Mouse (Mus musculus): Measurements from ENCODE around the gene Trp53tg5.

The Trp53tg5 gene

DNA sequence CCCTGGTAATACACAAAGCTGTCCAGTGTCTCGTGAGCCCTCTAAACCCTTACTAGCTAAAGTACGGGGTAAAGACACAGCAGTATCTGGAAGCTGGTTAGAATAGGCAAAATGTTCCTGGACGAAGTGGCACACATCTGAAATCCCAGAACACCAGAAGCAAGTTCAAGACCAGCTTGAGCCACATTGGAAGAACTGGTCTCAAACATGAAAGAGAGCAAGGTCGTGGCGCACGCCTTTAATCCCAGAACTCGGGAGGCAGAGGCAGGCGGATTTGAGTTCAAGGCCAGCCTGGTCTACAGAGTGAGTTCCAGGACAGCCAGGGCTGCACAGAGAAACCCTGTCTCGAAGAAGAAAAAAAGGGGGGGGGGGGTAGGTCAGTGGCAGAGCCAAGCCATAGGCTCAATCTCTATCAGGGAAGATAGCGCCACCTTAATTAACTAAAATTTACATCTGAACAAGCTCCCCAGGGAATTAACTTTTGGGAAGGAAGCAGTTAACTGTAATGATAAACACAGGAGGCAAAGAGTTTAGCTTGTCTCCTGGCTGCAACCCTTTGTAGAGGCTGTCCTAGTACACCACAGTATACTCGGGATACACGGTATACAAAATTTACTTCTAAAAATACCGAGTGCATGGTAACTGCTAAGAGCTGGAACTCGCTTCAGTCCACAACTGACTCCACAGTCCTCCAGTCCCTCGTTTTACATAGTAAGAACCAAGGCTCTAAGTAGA lies 43.5 kb downstream of the Trp53tg5 start:
- no peak for DNase-seq

DNA sequence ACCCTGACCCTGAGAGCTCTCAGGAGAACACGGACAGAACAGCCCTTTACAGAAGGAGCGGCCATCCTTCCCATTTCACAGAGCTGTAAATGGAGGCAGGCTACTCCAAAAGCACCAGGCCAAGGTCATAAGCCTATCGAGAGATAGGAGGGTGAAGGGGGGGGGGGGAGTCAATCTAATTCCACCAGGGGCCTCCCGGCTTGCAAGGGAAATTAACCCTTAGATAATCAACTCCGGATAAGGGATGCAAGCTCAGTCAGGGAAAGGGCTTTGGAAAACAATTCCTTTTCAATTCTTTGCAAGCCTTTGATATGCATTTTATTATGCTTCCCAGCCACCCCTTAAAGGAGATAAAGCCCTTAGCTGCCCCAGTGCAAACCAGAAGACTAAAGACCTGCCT lies 45.1 kb downstream of the Trp53tg5 start:
- no peak for DNase-seq

DNA sequence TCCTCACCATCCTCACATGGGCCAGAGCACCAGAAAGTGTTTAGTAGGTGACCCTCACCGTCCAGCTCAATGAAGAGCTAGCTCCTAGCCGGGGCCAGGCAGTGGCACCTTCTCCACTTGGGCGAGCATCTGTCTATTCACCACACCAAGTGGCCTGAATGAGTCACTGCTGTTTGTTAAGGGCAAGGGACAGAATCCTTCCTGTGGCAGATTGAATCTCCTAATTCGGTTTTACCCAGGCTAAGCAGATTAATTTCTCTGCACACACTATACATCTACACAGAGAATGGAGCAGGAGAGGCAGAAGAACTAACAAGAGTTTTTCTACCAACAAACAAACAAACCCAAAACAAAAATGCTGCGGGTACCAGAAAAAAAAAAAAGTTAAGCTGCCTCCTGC lies 46.6 kb downstream of the Trp53tg5 start:
- DNase-seq, result no peak

DNA sequence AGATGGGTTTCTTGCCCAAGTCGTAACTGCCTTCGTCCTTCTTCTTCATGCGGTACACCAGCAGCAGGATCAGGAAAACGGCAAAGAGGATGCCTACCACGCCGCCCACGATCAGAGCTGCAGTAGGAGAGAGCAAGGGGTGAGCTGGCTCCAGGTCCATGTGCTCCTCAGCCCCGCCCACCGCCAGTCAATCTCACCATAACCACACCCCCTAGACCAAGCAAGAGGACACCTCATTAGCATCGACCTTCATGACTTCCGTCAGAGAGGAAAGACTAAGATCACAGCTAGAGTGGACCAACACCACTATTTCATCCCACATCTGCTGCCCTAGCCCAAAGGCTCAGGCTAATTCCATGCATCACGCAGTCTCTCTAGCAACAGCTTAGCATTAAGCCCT lies 47.4 kb downstream of the Trp53tg5 start:
- DNase-seq, result no peak

DNA sequence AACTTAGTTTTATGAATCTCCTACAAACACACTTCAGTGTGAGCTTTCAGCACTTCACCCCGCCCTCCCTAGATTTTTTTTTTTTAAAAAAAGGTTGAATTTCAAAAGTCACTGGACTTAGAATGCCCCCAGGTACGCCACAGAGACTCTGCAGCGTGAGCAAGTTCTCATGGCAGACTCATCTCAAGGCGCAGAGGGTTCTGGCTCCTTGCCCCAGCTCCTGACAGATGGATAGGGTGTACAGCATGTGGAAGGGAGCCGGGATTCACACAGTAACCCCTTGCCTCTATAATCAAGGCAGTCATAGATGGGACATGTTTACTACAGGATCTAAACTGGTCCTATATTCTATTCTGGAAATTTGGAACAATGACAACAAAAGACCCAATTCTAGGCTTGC lies 48.1 kb downstream of the Trp53tg5 start:
- no peak for DNase-seq

DNA sequence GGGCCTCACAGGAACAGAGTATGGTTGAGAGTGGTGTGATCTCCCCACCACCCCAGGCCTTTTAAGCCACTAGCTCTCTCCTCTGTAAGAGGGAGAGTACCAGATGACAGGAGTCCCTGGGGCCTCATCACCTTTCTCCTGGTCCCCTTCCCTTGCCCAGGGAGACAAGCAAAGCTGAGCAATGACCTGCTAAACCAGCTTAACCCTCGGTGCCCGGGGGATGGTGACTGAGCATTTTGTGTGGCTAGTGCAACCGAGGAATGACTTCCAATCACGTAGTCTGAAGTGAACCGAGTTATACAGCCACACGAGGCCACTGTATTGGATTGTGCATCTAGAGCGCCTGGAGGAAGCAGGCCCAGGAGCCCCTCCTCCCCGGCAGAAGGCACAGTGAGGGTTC lies 49.1 kb downstream of the Trp53tg5 start:
- DNase-seq, result no peak

DNA sequence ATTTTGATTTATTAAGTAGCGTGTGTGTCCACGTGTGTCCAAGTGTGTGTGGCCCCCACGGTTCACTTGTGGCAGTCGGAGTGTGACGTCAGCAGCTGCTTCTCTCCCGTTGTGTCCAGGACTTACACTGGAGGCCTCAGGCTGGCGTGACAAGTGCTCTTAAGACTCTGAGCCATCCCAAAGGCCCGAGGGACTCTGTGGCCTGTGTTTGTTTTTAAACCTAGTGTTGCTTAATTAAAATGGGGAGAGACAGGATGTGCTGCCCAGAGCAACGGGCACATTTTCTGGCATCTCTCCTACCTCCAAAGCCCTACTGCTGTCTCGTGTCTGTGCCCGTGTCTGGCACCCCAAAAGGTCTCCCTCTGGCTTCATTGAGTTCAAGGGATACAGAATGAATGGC lies 50.1 kb downstream of the Trp53tg5 start:
- DNase-seq, result no peak

DNA sequence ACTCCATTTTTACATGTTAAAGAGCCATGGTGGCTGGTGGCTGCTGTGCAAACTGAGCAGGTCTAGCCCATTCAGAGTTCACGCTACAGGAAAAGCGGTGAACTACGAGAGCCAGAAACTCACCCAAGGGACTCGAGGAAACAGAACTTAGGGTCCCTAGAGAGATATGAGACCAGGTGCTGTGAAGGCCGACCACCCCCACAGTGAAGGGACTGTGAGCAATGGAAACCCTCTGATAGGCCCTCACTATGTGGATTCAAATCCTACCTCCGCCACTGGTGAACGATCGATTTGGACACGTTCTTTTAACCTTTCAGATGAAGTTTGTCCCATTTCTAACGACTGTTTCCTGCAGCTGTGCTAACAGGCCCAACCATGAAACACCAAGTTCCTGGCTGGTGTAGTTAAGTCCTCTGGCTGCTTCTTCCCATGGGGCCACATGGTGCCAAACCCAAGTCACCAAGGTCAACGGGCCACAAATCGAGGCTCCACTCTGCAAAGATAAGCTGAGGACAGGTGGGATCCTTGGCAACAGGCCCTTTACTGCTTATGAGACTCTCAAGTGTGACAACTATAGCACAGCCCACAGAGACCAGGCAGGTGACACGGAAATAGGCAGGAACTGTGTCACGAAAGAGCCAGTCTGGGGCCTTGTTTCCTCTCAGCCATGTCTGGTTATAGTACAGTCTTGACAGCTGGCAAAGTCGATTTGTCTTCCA lies 50.7 kb downstream of the Trp53tg5 start:
- DNase-seq, result no peak

DNA sequence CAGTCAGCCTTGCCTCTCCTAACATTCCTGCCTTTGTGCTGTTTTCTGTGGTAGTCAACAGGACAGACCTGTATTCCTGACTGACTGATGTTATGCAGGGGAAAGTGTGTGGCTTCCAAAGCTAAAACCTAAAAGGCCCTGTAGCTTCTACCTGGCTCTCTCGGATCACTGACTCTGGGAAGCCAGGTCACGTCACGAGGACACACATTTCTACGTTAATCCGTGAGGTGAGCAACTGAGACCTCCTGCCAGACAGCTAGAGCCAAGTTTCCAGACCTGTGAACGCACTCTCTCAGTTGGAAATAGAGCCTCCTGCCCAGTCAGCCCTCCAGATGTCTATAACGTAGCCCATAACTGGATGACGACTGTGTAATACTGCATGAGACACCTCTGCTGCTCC lies 51.5 kb downstream of the Trp53tg5 start:
- DNase-seq, result no peak

DNA sequence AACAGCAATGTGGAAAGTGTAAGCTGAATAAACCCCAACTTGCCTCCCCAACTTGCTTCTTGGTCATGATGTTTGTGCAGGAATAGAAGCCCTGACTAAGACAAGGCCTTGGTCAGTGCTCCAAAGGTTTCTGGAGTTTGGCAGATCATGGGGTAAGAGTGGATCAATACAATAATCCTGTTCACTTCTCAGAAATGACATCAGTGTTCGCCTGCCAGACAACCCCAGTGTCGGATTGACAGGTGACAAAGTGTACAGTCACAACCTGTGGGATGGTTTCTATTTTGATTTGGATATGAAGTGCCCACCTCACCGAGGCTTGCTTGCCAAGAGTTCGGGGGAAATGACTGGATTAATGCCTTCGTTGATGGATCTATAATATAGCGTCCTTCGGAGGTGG lies 52.2 kb downstream of the Trp53tg5 start:
- no peak for DNase-seq
